Mouse (Mus musculus): ENCODE data around the gene Car14. TPM values are rescaled to one million over a fixed set of nuclear protein-coding genes. Genes with fewer than 3 reads are reported as not detected.
"Not testable (repeated sequence)": the region's sequence is repeated elsewhere in the genome, so short reads cannot be mapped to it uniquely, and the experiment has no call there.

Car14 gene
- polyA plus RNA-seq, 1 experiment from 2014 or later = 67.8 TPM

DNA sequence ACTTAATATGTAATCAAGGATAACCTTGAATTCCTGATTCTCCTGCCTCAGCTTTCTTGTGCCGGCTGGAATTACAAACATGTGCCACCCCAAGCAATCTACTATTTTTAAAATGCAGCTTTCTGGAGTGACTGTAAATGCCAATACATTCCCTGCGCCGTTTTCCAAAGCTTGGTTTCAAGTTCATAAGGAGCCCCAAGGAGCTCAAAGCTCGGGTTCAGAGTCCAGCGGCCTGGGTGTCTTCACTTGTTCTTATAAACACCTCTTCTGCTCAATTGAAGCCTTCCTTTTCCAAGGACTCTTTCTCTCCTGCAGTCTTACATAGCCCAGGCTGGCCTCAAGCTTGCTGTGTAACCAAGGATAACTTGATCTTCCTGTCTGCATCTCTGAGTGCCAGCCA lies 38.4 kb downstream of the Car14 start:
- no peak overlapping the region for H3K4me2 ChIP-seq (ENCODE audit: low read depth, low read length)
- H3K4me1 ChIP-seq (ENCODE audit: control insufficient read depth, insufficient read depth, low read length) = no peaks in the 10 kb centered on the region
- H3K27me3 ChIP-seq (ENCODE audit: control insufficient read depth, insufficient read depth, low read length) = no peaks in the 10 kb centered on the region
- WGBS = 92% methylated on average over 5 of the region's 5 CpGs
- no peak for ATAC-seq (replicated peaks; ENCODE audit: insufficient number of reproducible peaks, low FRiP score, low TSS enrichment, low read depth)
- DNase-seq (ENCODE audit: low spot score) = no peak
- H3K9me3 ChIP-seq (replicated peaks; ENCODE audit: control insufficient read depth, low read length) = no peaks in the 10 kb centered on the region
- no peak overlapping the region for H3K9ac ChIP-seq (replicated peaks; ENCODE audit: low read length)
- no peak overlapping the region for H3K27ac ChIP-seq (replicated peaks; ENCODE audit: low read depth, low read length)
- H3K4me3 ChIP-seq (ENCODE audit: low read depth, low read length) = no peak overlapping the region
- H3K36me3 ChIP-seq (replicated peaks; ENCODE audit: control insufficient read depth, insufficient read depth, low read depth, low read length) = 0 out of 2 replicates have a peak, but pooled peaks cover 2% of the 10 kb centered on the region

DNA sequence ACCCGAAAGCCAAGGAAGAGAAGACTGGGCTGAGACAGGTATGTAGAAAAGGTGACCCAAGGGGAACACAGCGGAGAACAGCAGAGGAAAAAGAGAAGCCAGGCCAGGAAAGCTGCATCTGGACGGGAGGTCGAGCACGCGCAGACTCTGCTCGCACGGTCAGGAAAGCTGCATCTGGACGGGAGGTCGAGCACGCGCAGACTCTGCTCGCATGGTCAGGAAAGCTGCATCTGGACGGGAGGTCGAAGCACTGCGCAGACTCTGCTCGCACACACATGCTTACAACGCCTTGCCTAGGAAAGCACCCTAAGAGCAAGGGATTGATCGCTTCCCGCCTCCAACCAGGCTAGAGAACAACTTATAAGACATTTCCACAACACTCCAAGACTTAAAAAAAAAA lies 38.9 kb downstream of the Car14 start:
- Histone ChIP-seq H3K9ac (replicated peaks; ENCODE audit: low read length) (no peak overlapping the region), H3K4me2 (ENCODE audit: low read depth, low read length) (no peak overlapping the region), H3K4me3 (ENCODE audit: low read depth, low read length) (no peak overlapping the region), H3K9me3 (replicated peaks; ENCODE audit: control insufficient read depth, low read length) (no peaks in the 10 kb centered on the region), H3K27ac (replicated peaks; ENCODE audit: low read depth, low read length) (no peak overlapping the region), H3K36me3 (replicated peaks; ENCODE audit: control insufficient read depth, insufficient read depth, low read depth, low read length) (0 out of 2 replicates have a peak, but pooled peaks cover 2% of the 10 kb centered on the region), H3K27me3 (ENCODE audit: control insufficient read depth, insufficient read depth, low read length) (no peaks in the 10 kb centered on the region), H3K4me1 (ENCODE audit: control insufficient read depth, insufficient read depth, low read length) (no peaks in the 10 kb centered on the region)
- no peak for ATAC-seq (replicated peaks; ENCODE audit: insufficient number of reproducible peaks, low FRiP score, low TSS enrichment, low read depth)
- 92% methylated on average over 20 of the region's 20 CpGs for WGBS
- DNase-seq (ENCODE audit: low spot score) = no peak

DNA sequence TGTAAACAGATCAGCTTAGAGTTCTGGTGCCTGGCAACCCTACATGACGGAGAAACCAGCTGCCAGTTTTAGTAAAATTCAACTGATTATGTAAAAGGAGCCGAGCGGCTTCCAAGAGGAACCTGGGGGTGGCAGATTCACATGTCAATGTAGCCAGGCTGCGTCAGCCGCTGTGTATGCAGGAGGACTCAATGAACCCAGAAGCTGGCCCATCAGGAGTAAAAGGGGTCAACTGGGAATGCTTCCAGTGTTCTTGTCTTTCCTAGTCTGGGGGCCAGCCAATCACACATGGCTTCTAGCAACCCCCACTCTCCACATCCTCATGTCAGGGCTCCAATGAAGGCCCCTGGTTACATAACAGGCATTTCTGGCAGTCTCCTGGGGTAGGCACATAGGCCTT lies 39.4 kb downstream of the Car14 start:
- 94% methylated on average over 5 of the region's 5 CpGs for WGBS
- Histone ChIP-seq H3K36me3 (replicated peaks; ENCODE audit: control insufficient read depth, insufficient read depth, low read depth, low read length) (0 out of 2 replicates have a peak, but pooled peaks cover 2% of the 10 kb centered on the region), H3K27me3 (ENCODE audit: control insufficient read depth, insufficient read depth, low read length) (no peaks in the 10 kb centered on the region), H3K4me2 (ENCODE audit: low read depth, low read length) (no peak overlapping the region), H3K4me1 (ENCODE audit: control insufficient read depth, insufficient read depth, low read length) (no peaks in the 10 kb centered on the region), H3K9ac (replicated peaks; ENCODE audit: low read length) (no peak overlapping the region), H3K27ac (replicated peaks; ENCODE audit: low read depth, low read length) (no peak overlapping the region), H3K9me3 (replicated peaks; ENCODE audit: control insufficient read depth, low read length) (no peaks in the 10 kb centered on the region), H3K4me3 (ENCODE audit: low read depth, low read length) (no peak overlapping the region)
- no peak for DNase-seq (ENCODE audit: low spot score)
- no peak for ATAC-seq (replicated peaks; ENCODE audit: insufficient number of reproducible peaks, low FRiP score, low TSS enrichment, low read depth)

DNA sequence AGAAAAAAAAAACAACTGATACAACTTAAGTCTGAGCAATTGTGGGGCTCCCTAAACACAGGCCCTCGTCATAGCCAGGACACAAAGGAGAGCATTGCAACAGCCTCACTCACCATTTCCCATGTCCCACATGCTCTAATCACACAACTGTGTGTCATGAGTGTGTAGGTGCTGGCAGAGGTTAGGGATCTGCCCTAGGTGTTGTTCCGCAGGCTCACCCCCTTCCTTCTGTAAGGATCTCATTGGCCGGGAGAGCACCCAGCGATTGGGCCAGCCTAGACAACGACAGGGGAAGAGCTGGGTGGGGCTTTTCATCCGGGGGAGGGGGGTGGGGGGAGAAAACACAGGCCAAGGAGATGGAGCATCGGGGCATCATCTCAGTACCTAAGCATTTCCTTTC lies 40.9 kb downstream of the Car14 start:
- no peaks in the 10 kb centered on the region for H3K27me3 ChIP-seq (ENCODE audit: control insufficient read depth, insufficient read depth, low read length)
- ATAC-seq (replicated peaks; ENCODE audit: insufficient number of reproducible peaks, low FRiP score, low TSS enrichment, low read depth) = no peak
- no peaks in the 10 kb centered on the region for H3K9me3 ChIP-seq (replicated peaks; ENCODE audit: control insufficient read depth, low read length)
- 78% methylated on average over 7 of the region's 7 CpGs for WGBS
- no peak overlapping the region for H3K27ac ChIP-seq (replicated peaks; ENCODE audit: low read depth, low read length)
- no peak for DNase-seq (ENCODE audit: low spot score)
- no peak overlapping the region for H3K4me2 ChIP-seq (ENCODE audit: low read depth, low read length)
- H3K36me3 ChIP-seq (replicated peaks; ENCODE audit: control insufficient read depth, insufficient read depth, low read depth, low read length) = 0 out of 2 replicates have a peak, but pooled peaks cover 2% of the 10 kb centered on the region
- H3K9ac ChIP-seq (replicated peaks; ENCODE audit: low read length) = no peak overlapping the region
- no peaks in the 10 kb centered on the region for H3K4me1 ChIP-seq (ENCODE audit: control insufficient read depth, insufficient read depth, low read length)
- no peak overlapping the region for H3K4me3 ChIP-seq (ENCODE audit: low read depth, low read length)

DNA sequence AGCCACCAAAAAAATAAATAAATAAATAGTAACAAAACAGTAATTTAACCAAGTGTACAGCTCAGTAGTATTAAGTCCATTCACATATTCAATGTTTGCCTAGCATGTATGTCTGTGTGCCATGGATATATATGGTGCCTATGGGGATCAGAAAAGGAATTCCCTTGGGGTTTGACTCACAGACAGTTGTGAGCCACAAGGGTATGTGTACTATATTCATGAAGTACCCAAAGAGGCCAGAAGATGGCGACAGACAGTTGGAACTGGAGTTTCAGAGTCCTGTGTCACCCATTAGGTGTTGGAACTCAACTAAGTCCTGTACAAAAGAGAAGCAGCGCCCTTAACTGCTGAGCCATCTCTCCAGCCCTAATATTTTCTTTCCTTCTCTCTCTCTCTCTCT lies 42.7 kb downstream of the Car14 start:
- Histone ChIP-seq H3K9me3 (replicated peaks; ENCODE audit: control insufficient read depth, low read length) (no peaks in the 10 kb centered on the region), H3K4me2 (ENCODE audit: low read depth, low read length) (no peak overlapping the region), H3K27ac (replicated peaks; ENCODE audit: low read depth, low read length) (no peak overlapping the region), H3K9ac (replicated peaks; ENCODE audit: low read length) (no peak overlapping the region), H3K27me3 (ENCODE audit: control insufficient read depth, insufficient read depth, low read length) (no peaks in the 10 kb centered on the region), H3K36me3 (replicated peaks; ENCODE audit: control insufficient read depth, insufficient read depth, low read depth, low read length) (0 out of 2 replicates have a peak, but pooled peaks cover 2% of the 10 kb centered on the region), H3K4me3 (ENCODE audit: low read depth, low read length) (no peak overlapping the region), H3K4me1 (ENCODE audit: control insufficient read depth, insufficient read depth, low read length) (no peaks in the 10 kb centered on the region)
- ATAC-seq (replicated peaks; ENCODE audit: insufficient number of reproducible peaks, low FRiP score, low TSS enrichment, low read depth) = 0 out of 2 replicates have a peak, but pooled peaks have one; percentile 66
- peak; percentile 87 for DNase-seq (ENCODE audit: low spot score)
- 50% methylated on average over 2 of the region's 2 CpGs for WGBS

DNA sequence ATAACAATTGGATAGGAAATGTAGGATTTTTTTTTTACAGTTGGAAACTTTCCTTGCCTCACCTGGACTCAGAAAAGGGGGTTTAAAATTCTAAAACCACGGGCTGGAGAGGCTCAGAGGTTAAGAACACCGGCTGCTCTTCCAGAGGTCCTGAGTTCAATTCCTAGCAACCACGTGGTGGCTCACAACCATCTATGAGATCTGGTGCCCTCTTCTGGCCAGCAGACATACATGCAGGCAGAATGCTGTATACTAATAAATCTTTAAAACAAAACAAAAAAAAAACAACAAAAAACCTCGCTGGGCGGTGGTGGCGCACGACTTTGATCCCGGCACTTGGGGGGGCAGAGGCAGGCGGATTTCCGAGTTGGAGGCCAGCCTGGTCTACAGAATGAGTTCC lies 43.3 kb downstream of the Car14 start:
- Histone ChIP-seq H3K9ac (replicated peaks; ENCODE audit: low read length) (no peak overlapping the region), H3K4me2 (ENCODE audit: low read depth, low read length) (no peak overlapping the region), H3K27ac (replicated peaks; ENCODE audit: low read depth, low read length) (no peak overlapping the region), H3K9me3 (replicated peaks; ENCODE audit: control insufficient read depth, low read length) (no peaks in the 10 kb centered on the region), H3K4me1 (ENCODE audit: control insufficient read depth, insufficient read depth, low read length) (no peaks in the 10 kb centered on the region), H3K27me3 (ENCODE audit: control insufficient read depth, insufficient read depth, low read length) (no peaks in the 10 kb centered on the region), H3K36me3 (replicated peaks; ENCODE audit: control insufficient read depth, insufficient read depth, low read depth, low read length) (0 out of 2 replicates have a peak, but pooled peaks cover 2% of the 10 kb centered on the region), H3K4me3 (ENCODE audit: low read depth, low read length) (no peak overlapping the region)
- 74% methylated on average over 10 of the region's 10 CpGs for WGBS
- DNase-seq (ENCODE audit: low spot score) = no peak
- no peak for ATAC-seq (replicated peaks; ENCODE audit: insufficient number of reproducible peaks, low FRiP score, low TSS enrichment, low read depth)

DNA sequence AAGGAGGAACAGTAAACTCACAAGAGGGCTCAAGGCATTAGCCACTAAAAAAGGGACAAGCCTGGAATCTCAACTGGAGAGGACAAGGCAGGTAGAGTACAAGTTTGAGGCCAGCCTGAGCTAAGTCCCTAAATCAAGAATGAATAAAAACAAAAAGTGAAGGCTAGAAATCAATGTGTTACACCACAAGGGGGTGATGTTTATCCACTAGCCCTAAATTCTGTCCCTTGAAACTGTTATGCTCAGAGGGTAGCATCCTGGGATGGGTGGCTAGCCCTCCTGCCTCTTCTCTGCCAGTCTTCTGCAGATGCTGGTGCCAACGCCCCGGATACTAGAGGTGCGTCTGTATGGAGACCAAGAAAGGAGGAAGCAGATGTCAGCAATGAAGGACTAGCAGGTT lies 44.2 kb downstream of the Car14 start:
- H3K27ac ChIP-seq (replicated peaks; ENCODE audit: low read depth, low read length) = no peak overlapping the region
- no peak overlapping the region for H3K4me2 ChIP-seq (ENCODE audit: low read depth, low read length)
- no peak overlapping the region for H3K4me3 ChIP-seq (ENCODE audit: low read depth, low read length)
- no peaks in the 10 kb centered on the region for H3K27me3 ChIP-seq (ENCODE audit: control insufficient read depth, insufficient read depth, low read length)
- ATAC-seq (replicated peaks; ENCODE audit: insufficient number of reproducible peaks, low FRiP score, low TSS enrichment, low read depth) (no peak), DNase-seq (ENCODE audit: low spot score) (no peak)
- H3K9me3 ChIP-seq (replicated peaks; ENCODE audit: control insufficient read depth, low read length) = no peaks in the 10 kb centered on the region
- H3K4me1 ChIP-seq (ENCODE audit: control insufficient read depth, insufficient read depth, low read length) = no peaks in the 10 kb centered on the region
- 0 out of 2 replicates have a peak, but pooled peaks cover 2% of the 10 kb centered on the region for H3K36me3 ChIP-seq (replicated peaks; ENCODE audit: control insufficient read depth, insufficient read depth, low read depth, low read length)
- 93% methylated on average over 3 of the region's 3 CpGs for WGBS
- no peak overlapping the region for H3K9ac ChIP-seq (replicated peaks; ENCODE audit: low read length)

DNA sequence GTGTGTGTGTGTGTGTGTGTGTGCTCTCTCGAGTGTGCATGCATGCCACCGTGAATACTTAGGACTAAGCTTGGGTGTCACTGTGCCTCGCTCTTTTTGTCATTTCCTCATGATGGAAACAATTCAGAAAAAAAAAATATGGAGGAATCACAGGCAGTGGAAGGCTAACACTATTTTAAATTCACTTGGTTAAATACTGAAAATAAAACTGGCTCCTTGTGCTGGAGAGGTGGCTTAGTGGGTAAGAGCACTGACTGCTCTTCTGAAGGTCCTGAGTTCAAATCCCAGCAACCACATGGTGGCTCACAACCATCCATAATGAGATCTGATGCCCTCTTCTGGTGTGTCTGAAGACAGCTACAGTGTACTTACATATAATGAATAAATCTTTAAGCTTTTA lies 46.2 kb downstream of the Car14 start:
- not testable (repeated sequence) for H3K4me1 ChIP-seq (ENCODE audit: control insufficient read depth, insufficient read depth, low read length); H3K4me3 ChIP-seq (ENCODE audit: low read depth, low read length); H3K27me3 ChIP-seq (ENCODE audit: control insufficient read depth, insufficient read depth, low read length); H3K36me3 ChIP-seq (replicated peaks; ENCODE audit: control insufficient read depth, insufficient read depth, low read depth, low read length); H3K9me3 ChIP-seq (replicated peaks; ENCODE audit: control insufficient read depth, low read length); H3K9ac ChIP-seq (replicated peaks; ENCODE audit: low read length); ATAC-seq (replicated peaks; ENCODE audit: insufficient number of reproducible peaks, low FRiP score, low TSS enrichment, low read depth); H3K27ac ChIP-seq (replicated peaks; ENCODE audit: low read depth, low read length); H3K4me2 ChIP-seq (ENCODE audit: low read depth, low read length); DNase-seq (ENCODE audit: low spot score)
- WGBS = 78% methylated on average over 3 of the region's 3 CpGs

Measured in embryonic facial prominence, embryonic 11.5 days (tissue).